Comparison of ENCODE assay signal across 8 mouse cellular contexts in the genomic region with DNA sequence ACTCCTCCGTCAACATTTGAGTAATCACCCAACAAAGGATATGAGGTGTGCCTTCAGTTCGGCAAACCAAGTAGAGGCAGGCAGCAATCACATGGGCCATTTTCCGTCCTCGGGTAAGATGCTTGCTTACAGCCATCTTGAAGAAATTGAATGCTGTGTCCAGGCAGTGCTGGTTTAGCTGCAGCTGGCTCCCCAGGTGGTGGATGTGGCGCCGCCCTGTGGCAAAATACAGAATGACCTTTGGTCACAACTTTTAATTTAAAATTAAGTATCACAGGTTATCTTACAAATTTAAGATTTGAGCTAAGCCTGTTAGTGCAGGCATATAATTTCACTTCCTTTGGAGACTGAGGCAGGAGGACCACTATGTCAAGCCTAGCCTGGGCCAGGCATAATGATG. TPM values are rescaled to one million over a fixed set of nuclear protein-coding genes. Genes with fewer than 3 reads are reported as not detected.
DNase-seq lines count a peak whose midpoint lies in the region; ATAC-seq lines count a peak whose summit lies in the region.

No protein-coding gene starts in this region.

- H3K4me3 ChIP-seq in limb, embryonic 10.5 days, result no peak overlapping the region

- DNase-seq in heart, postnatal 14 days, result peak; percentile 30 to 59
- no peak for DNase-seq in heart, adult 8-10 months (ENCODE audit: low spot score)
- peak; percentile 41 for DNase-seq in urinary bladder, postnatal 14 days (ENCODE audit: low spot score)
- DNase-seq in urinary bladder, adult 2 months (ENCODE audit: low spot score), result no peak
- peak; percentile 55 for DNase-seq in limb, embryonic 10.5 days (ENCODE audit: low spot score)
- peak; percentile 50 for DNase-seq in thymus, postnatal 25 days
- no peak for DNase-seq in layer of hippocampus, postnatal 14 days (ENCODE audit: low spot score in 2 of 2)

- intact Hi-C loops in heart, postnatal 14 days (cut with DNase I), result no loop called here

- H3K4me1 ChIP-seq in limb, embryonic 10.5 days, result no peaks in the 10 kb centered on the region

- peaks cover 84% of the 10 kb centered on the region for H3K36me3 ChIP-seq in limb, embryonic 10.5 days

- no peaks in the 10 kb centered on the region for H3K9me3 ChIP-seq in limb, embryonic 10.5 days (replicated peaks)

- no peaks in the 10 kb centered on the region for H3K27me3 ChIP-seq in limb, embryonic 10.5 days (ENCODE audit: low read depth, poor library complexity, severe bottlenecking)

- WGBS in limb, embryonic 10.5 days, result 78% methylated on average over 6 of the region's 6 CpGs

- ATAC-seq in cerebellum, adult (ENCODE audit: insufficient number of reproducible peaks, low FRiP score, low TSS enrichment), result no peak

- H3K27ac ChIP-seq in limb, embryonic 10.5 days, result no peak overlapping the region

RNA-seq across cellular contexts. Expression of gene Btbd6, which starts 11.6 kb away (rescaled TPM):
- total RNA-seq in heart, postnatal 14 days (2021), result 10 to 100 TPM; 16.8 TPM
- 10 to 100 TPM; 21.6 to 29.6 (median 26.3) TPM for total RNA-seq in heart, adult 8-10 months (2022)
- 23.9 and 26.8 TPM in 2 replicates for polyA plus RNA-seq in urinary bladder, adult 2 months (2012; rRNA removed)
- 25.6 and 27.9 TPM in 2 replicates for polyA plus RNA-seq in limb, embryonic 10.5 days (2016; fragmentation: Nextera tagmentation; extraction: Ambion mirVana)
- 10 to 100 TPM; 47.1 to 47.2 TPM for total RNA-seq in layer of hippocampus, postnatal 14 days (2021)

RNA-seq across cellular contexts. Expression of gene Brf1, which starts 12.6 kb away (rescaled TPM):
- total RNA-seq in heart, postnatal 14 days (2021), result 10 to 100 TPM; 28.3 to 28.8 TPM
- 10 to 100 TPM; 22.9 to 28.1 (median 24.6) TPM for total RNA-seq in heart, adult 8-10 months (2022)
- polyA plus RNA-seq in urinary bladder, adult 2 months (2012; rRNA removed), result 69.1 and 82.7 TPM in 2 replicates
- polyA plus RNA-seq in limb, embryonic 10.5 days (2016; fragmentation: Nextera tagmentation; extraction: Ambion mirVana), result 53.5 and 65.9 TPM in 2 replicates
- total RNA-seq in layer of hippocampus, postnatal 14 days (2021), result 10 to 100 TPM; 51.2 to 58.9 TPM

RNA-seq across cellular contexts. Expression of gene Pacs2, which starts 26.4 kb away (rescaled TPM):
- 10 to 100 TPM; 29.0 to 32.1 TPM for total RNA-seq in heart, postnatal 14 days (2021)
- total RNA-seq in heart, adult 8-10 months (2022), result 10 to 100 TPM; 30.4 to 38.2 (median 36.1) TPM
- 38.9 and 40.9 TPM in 2 replicates for polyA plus RNA-seq in urinary bladder, adult 2 months (2012; rRNA removed)
- polyA plus RNA-seq in limb, embryonic 10.5 days (2016; fragmentation: Nextera tagmentation; extraction: Ambion mirVana), result 11.7 and 11.8 TPM in 2 replicates
- 100 to 1,000 TPM; 121 TPM for total RNA-seq in layer of hippocampus, postnatal 14 days (2021)

RNA-seq across cellular contexts. Expression of gene Nudt14, which starts 46.0 kb away (rescaled TPM):
- 1 to 10 TPM; 8.3 to 8.6 TPM for total RNA-seq in heart, postnatal 14 days (2021)
- 10 to 100 TPM in 1 of 4 experiments, 1 to 10 TPM in 3; 7.0 to 11.7 (median 8.5) TPM for total RNA-seq in heart, adult 8-10 months (2022)
- 42.4 and 54.6 TPM in 2 replicates for polyA plus RNA-seq in urinary bladder, adult 2 months (2012; rRNA removed)
- 76.7 and 79.7 TPM in 2 replicates for polyA plus RNA-seq in limb, embryonic 10.5 days (2016; fragmentation: Nextera tagmentation; extraction: Ambion mirVana)
- 10 to 100 TPM in 1 of 2 experiments, 1 to 10 TPM in 1; 7.5 to 11.1 TPM for total RNA-seq in layer of hippocampus, postnatal 14 days (2021)

RNA-seq across cellular contexts. Expression of gene Jag2, which starts 58.3 kb away (rescaled TPM):
- 10 to 100 TPM; 32.1 to 32.4 TPM for total RNA-seq in heart, postnatal 14 days (2021)
- total RNA-seq in heart, adult 8-10 months (2022), result 10 to 100 TPM; 25.1 to 30.4 (median 29.8) TPM
- 42.7 and 62.7 TPM in 2 replicates for polyA plus RNA-seq in urinary bladder, adult 2 months (2012; rRNA removed)
- polyA plus RNA-seq in limb, embryonic 10.5 days (2016; fragmentation: Nextera tagmentation; extraction: Ambion mirVana), result 3.5 and 4.5 TPM in 2 replicates
- 10 to 100 TPM; 45.2 to 50.8 TPM for total RNA-seq in layer of hippocampus, postnatal 14 days (2021)

Comparison
In these comparisons a context has a peak if more than half of its experiments do, and no peak if none do; other contexts are left out.
1. DNase-seq: peak in heart, postnatal 14 days (2 of 2), urinary bladder, postnatal 14 days (single experiment), limb, embryonic 10.5 days (single experiment) and thymus, postnatal 25 days (single experiment); none in heart, adult 8-10 months (single experiment), urinary bladder, adult 2 months (single experiment) and layer of hippocampus, postnatal 14 days (0 of 2).